Mouse (Mus musculus) cerebellum, postnatal 14 days (tissue): ENCODE results near the gene Gm28308.

Experiments used
- DNase-seq, 2 experiments: peaks; one replicate each; pipeline ENCODE4 v3.0.0; 2021; ENCODE audit warnings: mixed read lengths in 2 of 2

Gm28308 gene

GRCm38 (mm10) chr6:52152226-52153193 is 60.6 kb downstream of the Gm28308 start:
- no peak for DNase-seq

- no peak for DNase-seq
These were observed 61.6 kb downstream of the Gm28308 start for GRCm38 (mm10) chr6:52151571-52151970.

- DNase-seq: no peak
These were observed 62.7 kb downstream of the Gm28308 start for GRCm38 (mm10) chr6:52150401-52150966.

GRCm38 (mm10) chr6:52139115-52139514 is 74.0 kb downstream of the Gm28308 start:
- no peak for DNase-seq

GRCm38 (mm10) chr6:52138576-52138975 is 74.6 kb downstream of the Gm28308 start:
- no peak for DNase-seq

GRCm38 (mm10) chr6:52137841-52138535 is 75.2 kb downstream of the Gm28308 start:
- DNase-seq: no peak

GRCm38 (mm10) chr6:52123673-52124072 is 89.5 kb downstream of the Gm28308 start:
- DNase-seq: no peak

GRCm38 (mm10) chr6:52121173-52121572 is 92.0 kb downstream of the Gm28308 start:
- no peak for DNase-seq

- DNase-seq: no peak
These were observed 94.1 kb downstream of the Gm28308 start for GRCm38 (mm10) chr6:52118903-52119635.

GRCm38 (mm10) chr6:52115899-52116298 is 97.2 kb downstream of the Gm28308 start:
- DNase-seq: no peak
